Mouse (Mus musculus): ENCODE measurements around the gene Slfn14.
A peak's percentile ranks its signal among the peaks of the same experiment; 100 is the strongest.
"Not testable (repeated sequence)": the region's sequence is repeated elsewhere in the genome, so short reads cannot be mapped to it uniquely, and the experiment has no call there.

Gene Slfn14

DNA sequence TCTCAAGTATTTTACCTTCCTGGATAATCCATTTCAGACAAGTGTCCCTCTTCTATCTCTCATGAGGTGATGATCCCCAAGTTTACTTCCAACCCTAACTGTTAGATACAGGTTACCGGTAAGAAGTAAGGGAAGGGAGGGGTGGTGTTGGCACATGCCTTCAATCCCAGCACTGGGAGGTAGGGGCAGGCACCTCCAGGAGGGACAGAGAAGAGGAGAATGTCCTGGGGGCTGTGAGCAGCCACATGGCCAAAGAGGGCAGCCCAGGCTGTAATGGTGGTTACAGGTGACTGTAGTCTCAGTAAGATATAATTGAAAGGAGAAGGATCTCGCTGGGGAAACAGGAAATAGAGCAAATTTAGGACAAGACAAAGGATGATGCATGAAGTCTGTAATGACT lies 4.4 kb downstream of the Slfn14 start:
- no peak for DNase-seq (ENCODE audit: low read depth, low spot score)

DNA sequence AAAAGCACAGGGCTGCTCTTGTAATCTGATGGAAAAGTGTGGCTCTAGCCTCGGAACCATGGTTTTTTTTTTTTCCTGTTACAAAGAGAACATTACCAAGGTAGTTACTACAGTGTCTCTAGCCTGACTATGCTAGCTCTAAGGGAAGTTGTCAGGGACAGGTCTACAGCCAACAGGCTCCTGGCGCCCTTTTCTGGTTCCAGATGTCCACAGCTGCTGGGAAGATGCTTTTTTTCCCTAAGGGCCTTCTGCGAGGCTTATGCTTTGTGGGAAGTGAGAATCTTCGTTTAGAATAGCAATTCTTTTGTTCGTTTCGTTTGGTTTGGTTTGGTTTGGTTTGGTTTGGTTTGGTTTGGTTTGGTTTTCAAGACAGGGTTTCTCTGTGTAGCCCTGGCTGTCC lies 6.8 kb downstream of the Slfn14 start:
- DNase-seq (ENCODE audit: low read depth, low spot score): no peak

DNA sequence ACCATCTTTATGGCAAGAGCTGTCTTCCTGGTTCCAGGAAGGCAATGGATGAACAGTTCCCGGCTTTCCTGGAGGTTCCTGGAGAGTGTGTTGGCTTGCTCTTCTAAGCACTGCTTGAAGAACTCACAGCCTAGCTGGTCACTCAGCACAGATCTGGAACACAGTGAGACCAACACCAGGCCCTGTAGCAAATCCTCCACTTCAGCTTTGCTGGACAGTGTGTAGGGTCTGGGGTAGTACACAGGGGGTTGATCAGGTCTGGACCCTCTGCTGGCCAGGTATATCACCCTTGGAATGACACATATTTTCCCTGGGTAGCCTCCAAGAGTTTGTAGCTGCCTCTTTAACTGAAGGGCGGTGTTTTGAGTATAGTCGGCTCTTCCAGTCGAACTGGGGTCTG lies 7.5 kb downstream of the Slfn14 start:
- DNase-seq (ENCODE audit: low read depth, low spot score): no peak

DNA sequence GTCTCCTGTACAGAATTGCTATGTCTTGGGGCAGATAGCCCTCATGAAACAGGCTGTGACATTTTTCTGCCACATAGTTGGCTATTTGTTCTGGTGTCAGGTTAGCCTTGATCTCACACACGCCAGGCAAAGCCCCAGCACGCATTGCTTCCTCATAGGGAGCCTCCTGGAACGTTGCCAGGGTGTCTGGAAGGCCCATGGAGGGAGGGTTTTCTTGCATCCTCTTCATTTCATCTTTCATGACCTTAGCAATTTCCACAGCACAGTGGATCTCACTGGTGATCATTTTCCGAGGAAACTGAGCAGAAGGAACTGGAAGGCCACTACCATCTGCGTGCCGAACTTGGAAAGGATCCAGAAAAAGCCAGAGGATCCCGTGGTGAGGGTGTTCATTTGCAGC lies 10.3 kb downstream of the Slfn14 start:
- DNase-seq (ENCODE audit: low read depth, low spot score): no peak

DNA sequence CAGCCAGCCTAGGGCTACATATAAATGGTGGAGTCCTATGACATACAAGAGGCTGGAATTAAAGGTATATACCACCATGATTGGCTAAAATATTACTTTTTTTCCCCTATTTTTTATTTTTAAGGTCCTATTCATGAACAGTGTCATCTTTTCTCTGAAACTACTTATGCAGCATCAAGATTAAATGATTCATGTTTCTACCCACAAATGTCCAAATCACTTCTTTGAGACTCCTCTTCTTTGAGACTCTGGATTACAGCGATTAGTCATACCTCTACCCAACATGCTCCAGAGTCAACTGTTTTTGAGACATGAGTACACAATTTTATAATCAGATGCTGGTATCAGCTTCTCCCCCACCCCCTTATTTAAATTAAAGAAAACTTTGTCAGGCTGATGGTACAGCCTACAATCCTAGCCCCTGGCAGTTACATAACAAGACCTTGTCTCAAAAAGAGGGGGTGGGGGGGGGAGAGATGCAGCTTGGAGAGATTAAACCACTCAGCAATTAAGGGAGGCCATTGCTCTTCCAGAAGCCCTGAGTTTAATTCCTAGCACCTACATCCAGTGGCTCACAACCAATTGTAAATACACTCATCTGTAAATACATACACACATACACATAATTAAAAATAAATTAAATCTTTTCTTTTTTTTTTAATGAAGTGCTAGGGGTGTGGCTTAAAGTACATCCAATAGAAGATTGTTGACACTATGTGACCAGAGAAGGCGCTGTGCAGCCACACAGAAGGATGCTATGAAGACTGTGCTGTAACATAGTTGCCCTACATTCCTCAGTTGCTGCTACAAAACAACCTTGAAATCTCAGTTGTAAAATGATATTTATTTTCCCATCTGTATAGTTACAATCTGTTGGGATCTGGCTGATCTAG lies 14.3 kb downstream of the Slfn14 start:
- no peak for DNase-seq (ENCODE audit: low read depth, low spot score)

DNA sequence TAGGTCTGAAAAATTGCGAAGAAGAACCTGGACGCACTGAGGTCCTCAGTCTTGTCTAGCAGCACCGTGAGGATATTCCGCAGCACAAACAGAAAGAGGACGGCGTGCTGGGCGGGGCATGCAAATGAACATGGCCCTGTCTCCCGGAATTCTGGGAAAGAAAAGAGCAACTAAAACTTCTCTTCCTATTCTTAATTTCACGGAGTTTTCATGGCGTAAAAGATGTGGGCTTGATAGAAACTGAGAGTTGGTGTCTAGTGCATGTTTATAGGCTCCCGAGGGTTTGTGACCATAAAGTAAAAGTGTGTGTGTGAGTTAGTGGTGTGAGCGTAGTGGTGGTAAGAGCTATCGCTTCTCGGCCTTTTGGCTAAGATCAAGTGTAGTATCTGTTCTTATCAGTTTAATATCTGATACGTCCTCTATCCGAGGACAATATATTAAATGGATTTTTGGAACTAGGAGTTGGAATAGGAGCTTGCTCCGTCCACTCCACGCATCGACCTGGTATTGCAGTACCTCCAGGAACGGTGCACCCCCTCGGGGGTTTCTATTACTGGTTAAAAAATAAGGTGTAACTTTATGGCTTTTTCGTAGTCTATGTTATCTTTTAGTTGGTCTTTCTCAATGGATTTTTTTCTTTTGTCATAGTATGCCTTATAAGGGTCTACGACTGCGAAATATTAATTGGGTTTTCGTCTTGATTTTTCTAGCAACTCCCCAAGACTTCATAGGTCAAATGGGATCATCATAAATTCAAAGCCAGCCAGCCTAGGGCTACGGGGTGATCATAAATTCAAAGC lies 15.2 kb downstream of the Slfn14 start:
- DNase-seq (ENCODE audit: low read depth, low spot score): peak; percentile 91

DNA sequence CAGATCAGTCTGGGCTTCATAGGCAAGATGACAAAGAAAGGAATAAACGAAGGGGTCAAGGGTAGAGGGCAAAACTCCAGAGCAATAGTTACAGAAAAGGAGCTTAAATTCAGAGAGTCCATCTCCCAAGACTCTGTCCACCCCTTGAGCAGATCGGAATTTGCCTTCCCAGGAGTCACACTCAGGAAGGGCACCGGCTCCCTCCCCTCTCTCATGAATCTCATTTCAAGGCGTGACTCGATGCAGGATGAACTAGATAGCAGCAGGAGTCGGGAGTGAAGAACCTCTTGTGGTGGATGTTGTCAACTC lies 15.7 kb downstream of the Slfn14 start:
- no peak for DNase-seq (ENCODE audit: low read depth, low spot score)

DNA sequence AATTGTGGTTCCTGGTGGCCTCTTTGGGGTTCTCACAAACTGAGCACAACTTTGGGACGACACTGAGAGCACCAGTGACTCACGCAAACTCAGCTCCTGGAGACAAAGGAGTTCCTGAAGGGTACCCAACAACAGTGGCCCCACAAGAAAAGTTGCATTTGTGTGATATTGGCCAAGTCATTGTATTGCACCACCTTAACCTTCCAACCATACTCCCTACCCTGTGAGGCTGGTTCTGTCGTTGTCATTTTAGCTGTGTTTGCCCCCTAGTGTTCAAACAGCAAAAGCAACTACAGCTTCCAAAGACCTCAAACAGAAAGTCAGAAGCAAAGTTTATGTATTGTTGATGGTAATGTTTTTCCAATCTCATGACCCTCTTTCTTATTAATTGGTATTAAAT lies 23.4 kb downstream of the Slfn14 start:
- peak; percentile 9 for DNase-seq (ENCODE audit: low read depth, low spot score)

DNA sequence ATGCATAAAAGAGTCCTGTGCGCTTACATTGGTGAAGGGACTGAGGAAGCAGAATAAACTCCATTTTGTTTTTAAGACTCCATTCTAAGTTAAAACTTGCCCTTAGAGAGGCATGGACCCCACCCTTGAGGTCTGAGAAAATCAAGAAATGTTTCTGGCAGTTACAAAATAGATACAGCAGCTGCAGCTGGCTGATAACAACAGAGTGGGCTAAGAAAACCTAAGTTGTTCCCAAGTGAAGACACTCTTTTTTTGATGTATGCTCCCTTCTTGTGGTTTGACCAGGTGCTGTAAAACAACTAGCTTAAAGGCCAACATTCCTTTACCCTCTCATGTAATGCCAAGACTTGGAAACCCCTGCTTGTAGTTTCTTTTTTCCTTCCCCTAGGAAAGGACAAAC lies 23.9 kb downstream of the Slfn14 start:
- DNase-seq (ENCODE audit: low read depth, low spot score): no peak

DNA sequence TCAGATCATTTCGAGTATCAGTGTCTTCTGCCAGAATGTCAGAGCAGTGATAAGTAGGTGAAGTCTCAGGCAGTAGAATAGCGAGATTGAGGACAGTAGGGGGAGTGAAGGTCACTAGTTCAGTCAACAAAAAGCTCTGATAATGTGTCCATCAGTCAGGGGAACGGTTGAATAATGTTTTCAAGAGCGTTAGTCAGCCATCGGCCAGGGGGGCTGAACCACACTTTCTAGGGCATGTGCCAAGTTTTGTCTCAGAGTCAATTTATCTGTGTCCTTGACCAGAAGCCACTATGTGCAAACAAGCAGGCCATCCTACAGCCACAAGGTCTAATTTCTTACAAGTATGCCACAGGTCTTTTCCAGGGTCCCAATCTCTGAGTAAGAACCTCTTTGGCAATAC lies 29.3 kb downstream of the Slfn14 start:
- not testable (repeated sequence) for DNase-seq (ENCODE audit: low read depth, low spot score)

DNA sequence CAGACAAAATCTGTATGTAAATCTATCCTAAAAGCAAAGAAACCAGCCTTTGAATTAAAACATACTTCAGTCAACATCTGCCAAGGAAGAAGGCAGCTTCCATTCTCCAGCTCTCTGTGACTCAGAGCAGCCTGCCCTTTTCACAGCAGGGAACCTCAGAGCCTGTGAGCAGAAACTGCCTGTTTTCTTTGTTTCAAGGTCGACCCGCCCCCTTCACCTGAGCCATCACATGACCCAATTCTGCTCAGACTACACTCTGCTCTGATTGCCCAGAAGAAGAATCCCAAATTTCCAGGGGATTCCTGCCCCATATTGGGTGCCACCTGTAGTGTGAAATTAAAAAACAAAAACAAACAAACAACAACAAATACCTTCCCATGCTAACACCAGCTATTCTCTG lies 46.7 kb downstream of the Slfn14 start:
- DNase-seq (ENCODE audit: low read depth, low spot score): no peak

DNA sequence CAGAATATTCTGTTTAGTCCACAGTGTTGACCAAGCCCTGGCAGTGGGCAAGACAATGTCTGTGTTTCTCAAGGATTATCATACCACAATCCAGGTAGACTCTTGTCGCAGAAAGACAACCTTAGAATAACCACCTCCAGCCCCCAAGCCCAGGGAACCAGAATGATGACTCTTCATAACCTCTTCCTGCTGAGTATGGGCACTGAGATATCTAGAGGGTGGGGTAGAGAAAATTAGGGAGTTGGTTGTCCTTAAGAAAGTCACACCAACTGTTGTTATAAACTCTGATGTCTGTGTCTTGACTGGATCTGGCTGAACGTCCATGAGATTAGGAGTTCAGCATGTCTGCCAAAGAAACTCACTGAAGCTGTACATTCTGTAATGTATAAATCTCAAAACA lies 48.1 kb downstream of the Slfn14 start:
- DNase-seq (ENCODE audit: low read depth, low spot score): no peak

DNA sequence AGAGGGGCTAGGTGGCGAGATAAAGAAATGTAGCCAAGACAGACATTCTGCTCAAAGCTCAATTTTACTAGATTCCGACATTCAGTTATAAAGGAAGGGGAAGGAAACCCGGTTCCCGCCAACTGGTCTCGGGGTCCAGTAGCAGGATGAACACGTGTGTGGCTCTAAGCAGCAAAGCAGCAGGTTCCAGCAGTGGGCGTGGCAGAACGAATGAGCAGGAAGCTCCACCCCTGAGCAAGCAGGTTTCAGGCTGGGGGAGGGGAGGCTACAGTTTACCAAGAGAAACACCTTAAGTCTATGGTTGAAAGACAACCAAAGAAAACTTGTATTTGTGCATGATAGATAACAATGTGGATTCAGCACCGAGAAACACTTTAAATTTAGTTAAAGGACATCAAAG lies 49.1 kb downstream of the Slfn14 start:
- DNase-seq (ENCODE audit: low read depth, low spot score): not testable (repeated sequence)

DNA sequence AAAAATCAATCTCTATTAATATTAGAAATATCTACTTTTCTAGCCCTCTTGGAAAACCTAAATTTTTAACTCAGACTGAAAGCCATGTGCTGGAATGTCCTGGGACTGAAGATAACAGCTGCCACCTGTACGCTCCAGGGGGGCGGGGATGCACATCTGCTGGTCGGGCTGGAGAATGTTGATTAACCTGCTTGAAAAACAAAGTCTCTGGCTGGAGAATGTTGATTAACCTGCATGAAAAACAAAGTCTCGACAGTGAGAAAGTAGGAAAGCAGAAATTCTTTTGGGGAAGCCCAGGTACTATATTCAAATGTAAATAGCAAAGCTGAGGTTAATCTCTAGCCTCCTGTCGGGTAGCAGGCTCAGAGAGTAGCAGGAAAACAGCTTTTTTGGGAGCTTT lies 52.9 kb downstream of the Slfn14 start:
- peak; percentile 9 for DNase-seq (ENCODE audit: low read depth, low spot score)

DNA sequence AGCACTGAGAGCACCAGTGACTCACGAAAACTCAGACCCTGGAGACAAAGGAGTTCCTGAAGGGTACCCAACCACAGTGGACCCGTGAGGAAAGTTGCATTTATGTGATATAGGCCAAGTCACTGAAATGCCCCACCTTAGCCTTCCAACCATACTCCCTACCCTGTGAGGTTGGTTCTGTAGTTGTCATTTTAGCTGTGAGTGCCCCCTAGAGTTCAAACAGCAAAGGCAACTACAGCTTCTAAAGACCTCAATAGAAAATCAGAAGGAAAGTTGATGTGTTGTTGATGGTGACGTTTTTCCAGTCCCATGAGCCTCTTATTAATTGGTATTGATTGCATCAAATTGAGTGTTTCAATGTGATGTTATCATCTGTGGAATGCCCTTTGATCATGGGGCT lies 55.6 kb downstream of the Slfn14 start:
- DNase-seq (ENCODE audit: low read depth, low spot score): no peak

DNA sequence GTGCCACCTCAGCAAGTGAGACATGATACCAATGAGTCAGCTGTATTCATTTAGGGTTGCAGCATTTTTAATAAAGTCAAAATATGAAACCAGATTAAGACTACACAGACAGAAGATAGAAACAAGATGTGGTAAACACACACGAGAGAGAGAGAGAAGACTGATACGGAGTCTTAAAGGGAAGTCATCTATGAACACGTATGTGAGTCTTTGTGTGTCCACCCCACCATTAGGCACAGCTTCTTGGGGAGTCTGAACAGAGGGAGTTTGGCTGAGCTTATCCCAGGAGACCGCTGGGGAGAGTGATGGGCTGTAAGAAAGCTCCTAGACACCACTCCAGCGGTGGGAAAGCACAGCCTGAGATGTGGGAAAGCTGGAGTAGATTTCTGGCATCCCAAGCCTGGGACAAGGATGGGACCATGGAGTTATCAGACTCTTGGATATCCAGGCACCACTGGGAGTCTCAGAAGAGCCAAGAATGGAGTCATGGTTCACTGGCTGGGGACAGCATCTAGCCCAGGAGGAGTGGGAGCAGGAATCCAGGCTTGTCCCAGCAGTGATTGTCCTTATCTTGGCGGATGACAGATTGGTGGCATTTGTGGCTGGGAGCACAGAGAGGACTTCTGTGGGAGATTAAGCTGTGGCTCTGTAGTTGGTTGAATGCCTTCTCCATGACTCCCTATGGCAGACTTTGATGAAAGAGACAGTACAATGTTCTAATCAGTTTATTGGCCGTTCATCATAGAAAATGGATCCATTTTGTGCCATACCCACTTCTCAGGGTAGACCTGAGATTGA lies 58.4 kb downstream of the Slfn14 start:
- DNase-seq (ENCODE audit: low read depth, low spot score): no peak

DNA sequence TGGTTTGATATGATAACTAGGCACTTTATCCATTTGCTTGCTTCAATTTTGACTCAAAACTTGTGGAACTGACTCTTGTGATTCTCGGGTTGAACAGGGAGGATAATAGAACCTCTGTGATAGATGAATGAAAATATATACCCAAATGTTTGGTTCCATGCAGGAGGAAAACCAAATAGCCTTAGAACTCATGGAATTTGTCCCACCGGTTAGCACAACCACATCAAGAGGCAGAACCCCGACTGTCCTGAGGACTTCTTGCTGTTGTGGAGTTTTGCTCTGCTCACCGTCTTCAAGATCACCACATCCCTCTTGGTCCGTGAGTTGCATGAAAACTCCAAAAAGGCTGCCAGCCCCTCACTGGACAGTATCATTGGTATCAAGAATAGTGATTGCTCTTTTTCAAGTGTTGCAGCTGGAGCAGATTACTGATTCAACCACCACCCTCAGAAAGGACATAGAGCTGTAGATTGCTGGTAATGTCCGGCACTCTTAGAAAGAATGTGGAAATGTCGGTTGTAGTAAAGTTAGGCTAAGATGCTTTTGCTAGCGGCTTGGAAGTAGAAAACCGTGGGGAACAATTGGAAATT lies 61.1 kb downstream of the Slfn14 start:
- no peak for DNase-seq (ENCODE audit: low read depth, low spot score)
